Mouse (Mus musculus) MEL (cell line): ENCODE measurements at regions not wholly inside any gene's neighbourhood (a gene's known extent, or its start where the extent isn't known, plus 50 kb on each side); places are given as distances from the start of the nearest gene placed in this dataset.

Source experiments
- DNase-seq: peaks from one replicate; pipeline ENCODE4 v3.0.0; 2011; ENCODE audit warnings: low read depth, low spot score
- H3K27ac ChIP-seq: 2 replicates; pipeline ENCODE4 v1.5.1; 2012; ENCODE audit warnings: low read depth, mild to moderate bottlenecking, control low read depth, low read length, moderate library complexity; ENCODE audit not compliant: control insufficient read depth
- H3K27me3 ChIP-seq, 2 experiments: fragments of 150-350 bp in 1 of 2; sonication (generic) in 1 of 2; 2 replicates each; pipeline ENCODE4 v1.6.1; 2012; ENCODE audit warnings: low read length in 2 of 2, mild to moderate bottlenecking in 2 of 2, improper control_type of control experiment in 1 of 2, moderate library complexity in 1 of 2; ENCODE audit not compliant: insufficient read depth in 2 of 2, control insufficient read depth in 1 of 2
- H3K36me3 ChIP-seq, 2 experiments: 2 replicates each; pipeline ENCODE4 v1.6.1; 2012 to 2014; ENCODE audit warnings: low read length in 2 of 2, improper control_type of control experiment in 1 of 2, inconsistent platforms in 1 of 2, mild to moderate bottlenecking in 1 of 2; ENCODE audit not compliant: insufficient read depth in 2 of 2, control insufficient read depth in 1 of 2
- H3K4me1 ChIP-seq, 2 experiments: fragments of 150-350 bp in 1 of 2; sonication (generic) in 1 of 2; 2 replicates each; pipeline ENCODE4 v1.6.1; 2012; ENCODE audit warnings: low read length in 2 of 2, improper control_type of control experiment in 1 of 2, mild to moderate bottlenecking in 1 of 2; ENCODE audit not compliant: insufficient read depth in 2 of 2, control insufficient read depth in 1 of 2
- H3K4me3 ChIP-seq, 2 experiments: fragments of 150-350 bp in 1 of 2; sonication (generic) in 1 of 2; 2 replicates each; pipeline ENCODE4 v1.5.1; 2012; ENCODE audit warnings: low read depth in 2 of 2, low read length in 2 of 2, mild to moderate bottlenecking in 2 of 2, moderate library complexity in 2 of 2, control low read depth in 1 of 2, improper control_type of control experiment in 1 of 2; ENCODE audit not compliant: control insufficient read depth in 1 of 2, insufficient read depth in 1 of 2
- H3K79me2 ChIP-seq: 2 replicates; pipeline ENCODE4 v1.6.1; 2012; ENCODE audit warnings: mild to moderate bottlenecking, low read length, moderate library complexity; ENCODE audit not compliant: control insufficient read depth, poor library complexity, insufficient read depth
- H3K9ac ChIP-seq: 2 replicates; pipeline ENCODE4 v1.6.1; 2012; ENCODE audit warnings: low read depth, mild to moderate bottlenecking, control low read depth, low read length, moderate library complexity; ENCODE audit not compliant: control insufficient read depth, poor library complexity, severe bottlenecking
- H3K9me3 ChIP-seq: fragments of 150-350 bp; sonication (generic); replicated peaks from 2 replicates; pipeline ENCODE4 v1.6.1; 2012; ENCODE audit warnings: mild to moderate bottlenecking, low read length, improper control_type of control experiment, moderate library complexity; ENCODE audit not compliant: insufficient read depth
- CTCF ChIP-seq, 3 experiments: IDR thresholded peaks in 2 of 3; conservative IDR thresholded peaks in 1 of 3; 2 replicates each; pipeline ENCODE4 v1.5.1; 2011 to 2012; ENCODE audit warnings: low read length in 3 of 3, low read depth in 2 of 3, mild to moderate bottlenecking in 2 of 3, improper control_type of control experiment in 1 of 3, inconsistent platforms in 1 of 3, mixed read lengths in 1 of 3, moderate library complexity in 1 of 3; ENCODE audit not compliant: control insufficient read depth in 1 of 3, insufficient read depth in 1 of 3, poor library complexity in 1 of 3, severe bottlenecking in 1 of 3
- E2F4 ChIP-seq: IDR thresholded peaks from 2 replicates; pipeline ENCODE4 v1.6.1; 2011; ENCODE audit warnings: low read depth, low read length, improper control_type of control experiment, borderline replicate concordance
- ELF1 ChIP-seq: IDR thresholded peaks from 2 replicates; pipeline ENCODE4 v1.6.1; 2014; ENCODE audit warnings: low read depth, mild to moderate bottlenecking, inconsistent platforms, low read length, improper control_type of control experiment, moderate library complexity
- EP300 ChIP-seq, 2 experiments: IDR thresholded peaks; 2 replicates each; pipeline ENCODE4 v1.6.1; 2011; ENCODE audit warnings: improper control_type of control experiment in 2 of 2, low read length in 2 of 2, low read depth in 1 of 2, mild to moderate bottlenecking in 1 of 2
- GABPA ChIP-seq: IDR thresholded peaks from 2 replicates; pipeline ENCODE4 v1.6.1; 2012; ENCODE audit warnings: low read depth, mild to moderate bottlenecking, inconsistent platforms, low read length, improper control_type of control experiment, moderate library complexity
- HCFC1 ChIP-seq: IDR thresholded peaks from 2 replicates; pipeline ENCODE4 v1.6.1; 2012; ENCODE audit warnings: low read depth, mild to moderate bottlenecking, inconsistent platforms, low read length, improper control_type of control experiment, moderate library complexity
- KAT2A ChIP-seq: conservative IDR thresholded peaks from 2 replicates; pipeline ENCODE4 v1.6.1; 2012; ENCODE audit warnings: low read depth, low read length, improper control_type of control experiment, inconsistent platforms
- MAZ ChIP-seq: IDR thresholded peaks from 2 replicates; pipeline ENCODE4 v1.6.1; 2012; ENCODE audit warnings: low read depth, mild to moderate bottlenecking, inconsistent platforms, low read length, improper control_type of control experiment
- MEF2A ChIP-seq: IDR thresholded peaks from 2 replicates; pipeline ENCODE4 v1.6.1; 2014; ENCODE audit warnings: low read depth, mild to moderate bottlenecking, inconsistent platforms, low read length, improper control_type of control experiment; ENCODE audit not compliant: poor library complexity, insufficient replicate concordance, severe bottlenecking; ENCODE audit errors: extremely low read depth
- MXI1 ChIP-seq: IDR thresholded peaks from 2 replicates; pipeline ENCODE4 v1.6.1; 2011; ENCODE audit warnings: mild to moderate bottlenecking, low read depth, low read length, improper control_type of control experiment
- RAD21 ChIP-seq: IDR thresholded peaks from 2 replicates; pipeline ENCODE4 v1.6.1; 2011; ENCODE audit warnings: mild to moderate bottlenecking, low read depth, low read length, improper control_type of control experiment
- RCOR1 ChIP-seq: IDR thresholded peaks from 2 replicates; pipeline ENCODE4 v1.6.1; 2012; ENCODE audit warnings: low read depth, mild to moderate bottlenecking, inconsistent platforms, low read length, improper control_type of control experiment
- TAL1 ChIP-seq: IDR thresholded peaks from 2 replicates; pipeline ENCODE4 v1.6.1; 2012; ENCODE audit warnings: mild to moderate bottlenecking, inconsistent platforms, low read length, moderate library complexity, mixed read lengths
- TCF12 ChIP-seq: IDR thresholded peaks from 2 replicates; pipeline ENCODE4 v1.6.1; 2014; ENCODE audit warnings: low read depth, mild to moderate bottlenecking, inconsistent platforms, low read length, improper control_type of control experiment, moderate library complexity
- USF1 ChIP-seq: IDR thresholded peaks from 2 replicates; pipeline ENCODE4 v1.6.1; 2014; ENCODE audit warnings: low read depth, mild to moderate bottlenecking, inconsistent platforms, low read length, improper control_type of control experiment, moderate library complexity
- ZC3H11A ChIP-seq: IDR thresholded peaks from 2 replicates; pipeline ENCODE4 v1.6.1; 2012; ENCODE audit warnings: low read depth, mild to moderate bottlenecking, inconsistent platforms, low read length, improper control_type of control experiment
- ZKSCAN1 ChIP-seq: IDR thresholded peaks from 2 replicates; pipeline ENCODE4 v1.6.1; 2012; ENCODE audit warnings: low read depth, mild to moderate bottlenecking, inconsistent platforms, low read length, improper control_type of control experiment, moderate library complexity
- ZNF384 ChIP-seq: IDR thresholded peaks from 2 replicates; pipeline ENCODE4 v1.6.1; 2012; ENCODE audit warnings: low read depth, mild to moderate bottlenecking, inconsistent platforms, low read length, improper control_type of control experiment

DNA sequence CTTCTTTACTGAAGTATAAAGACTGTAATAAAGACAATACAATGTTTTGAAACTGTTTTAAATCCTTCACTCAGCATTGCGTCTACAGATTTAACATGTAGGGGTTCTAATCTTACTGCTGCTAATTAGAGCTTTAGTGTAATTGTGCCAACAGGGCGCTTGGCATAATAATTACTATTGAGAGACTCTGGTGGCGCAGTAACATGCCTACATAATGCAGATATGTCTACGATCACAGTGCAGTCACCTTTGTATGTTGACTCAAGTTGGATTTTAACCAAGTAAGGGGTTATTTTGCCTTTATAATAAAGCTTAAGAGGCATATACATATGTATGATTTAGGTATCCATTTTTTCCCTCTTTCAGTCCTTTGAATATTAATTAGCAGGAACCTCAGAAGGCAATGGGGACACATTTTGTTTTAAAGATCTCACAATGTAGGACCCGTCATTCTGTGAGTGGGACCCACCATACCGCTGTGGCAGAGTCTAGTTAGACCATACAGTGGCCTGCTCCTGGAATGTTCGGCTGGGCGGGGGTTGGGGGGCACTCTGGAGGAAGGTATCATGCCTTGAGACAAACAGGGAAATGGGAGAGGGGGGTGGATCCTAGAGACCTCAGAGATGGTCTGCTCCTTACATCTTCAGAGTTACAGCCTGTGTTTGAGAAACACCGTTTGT, 521.3 kb upstream of the Sall1 start:
- Histone ChIP-seq H3K4me3 (no peak overlapping the region), H3K9ac (no peak overlapping the region), H3K27me3 (no peaks in the 10 kb centered on the region), H3K27ac (no peak overlapping the region), H3K9me3 (no peaks in the 10 kb centered on the region), H3K4me1 (no peaks in the 10 kb centered on the region), H3K36me3 (no peaks in the 10 kb centered on the region), H3K79me2 (no peaks in the 10 kb centered on the region)
- TF ChIP-seq TCF12: no peak
- DNase-seq: no peak

DNA sequence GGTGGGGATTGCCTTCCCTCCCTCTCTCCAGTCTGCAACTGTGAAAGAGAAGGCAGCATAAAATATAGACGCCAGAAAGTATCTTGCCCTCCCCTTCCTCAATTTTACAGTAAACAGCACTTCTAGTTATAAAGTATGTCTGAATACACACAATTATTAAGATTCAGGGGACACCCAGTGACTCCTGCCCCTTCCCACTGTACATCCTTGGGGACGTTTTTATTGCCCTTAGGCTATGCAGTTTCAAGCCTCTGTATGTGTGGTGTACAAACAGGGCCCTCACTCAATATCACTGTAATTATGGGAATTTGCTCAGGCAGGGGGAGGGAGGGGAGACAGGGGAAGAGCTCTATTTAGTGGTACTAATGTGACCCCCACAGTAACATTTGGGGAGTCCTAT, 519.6 kb upstream of the Sall1 start:
- H3K4me3 ChIP-seq: no peak overlapping the region

DNA sequence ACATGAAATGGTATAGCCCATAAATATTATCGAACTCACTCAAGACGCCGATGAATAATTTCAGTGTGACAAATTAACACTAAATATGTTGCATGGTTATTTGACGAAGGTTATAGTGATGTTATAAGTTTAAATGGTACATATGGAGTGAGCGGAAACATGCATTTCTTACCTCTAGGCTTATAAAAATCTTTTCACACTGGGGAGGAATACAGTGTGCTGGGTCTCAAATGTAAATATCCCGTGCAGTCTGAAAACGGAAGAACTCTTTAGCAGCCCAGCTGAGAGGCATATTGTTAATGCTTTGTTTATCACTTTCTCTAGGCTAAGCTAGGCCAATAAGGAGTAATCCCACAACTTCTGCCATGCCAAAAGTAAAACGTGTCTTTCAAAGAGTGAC, 518.6 kb upstream of the Sall1 start:
- H3K79me2 ChIP-seq: no peaks in the 10 kb centered on the region
- no peak overlapping the region for H3K27ac ChIP-seq
- no peaks in the 10 kb centered on the region for H3K27me3 ChIP-seq
- H3K4me1 ChIP-seq: no peaks in the 10 kb centered on the region
- no peak overlapping the region for H3K4me3 ChIP-seq
- no peaks in the 10 kb centered on the region for H3K9me3 ChIP-seq
- no peaks in the 10 kb centered on the region for H3K36me3 ChIP-seq
- no peak overlapping the region for H3K9ac ChIP-seq
- TF ChIP-seq ZKSCAN1: no peak
- no peak for TF ChIP-seq MEF2A
- no peak for TF ChIP-seq MXI1
- no peak for TF ChIP-seq MAZ
- TF ChIP-seq CTCF (IDR thresholded peaks at IDR 0.05 in 2 of 3, conservative IDR thresholded peaks at IDR 0.05 in 1 of 3; ENCODE audit: control insufficient read depth in 1 of 3, insufficient read depth in 1 of 3, low read depth in 2 of 3, low read length in 3 of 3, poor library complexity in 1 of 3, severe bottlenecking in 1 of 3): no peak
- TF ChIP-seq ELF1: no peak
- TF ChIP-seq ZC3H11A: no peak
- no peak for TF ChIP-seq RCOR1
- TF ChIP-seq USF1: no peak
- no peak for TF ChIP-seq E2F4
- no peak for TF ChIP-seq ZNF384
- TF ChIP-seq GABPA: no peak
- TF ChIP-seq TAL1: no peak
- DNase-seq: no peak

More for the DNA sequence above, 519.6 kb upstream of the Sall1 start:
- H3K36me3 ChIP-seq: no peaks in the 10 kb centered on the region
- H3K27ac ChIP-seq: no peak overlapping the region
- H3K9ac ChIP-seq: no peak overlapping the region
- no peak for DNase-seq
- H3K4me1 ChIP-seq: no peaks in the 10 kb centered on the region
- no peaks in the 10 kb centered on the region for H3K27me3 ChIP-seq
- H3K79me2 ChIP-seq: no peaks in the 10 kb centered on the region
- no peak for TF ChIP-seq TAL1
- no peak for TF ChIP-seq HCFC1
- no peak for TF ChIP-seq RAD21
- no peak for TF ChIP-seq ELF1
- no peak for TF ChIP-seq KAT2A
- TF ChIP-seq ZC3H11A: no peak
- TF ChIP-seq EP300 (IDR thresholded peaks at IDR 0.05; ENCODE audit: low read depth in 1 of 2, low read length in 2 of 2): no peak
- H3K9me3 ChIP-seq: no peaks in the 10 kb centered on the region
